In genomic region chr9:55236235-55237165, GRCm38 (mm10) we compare ENCODE assay signal across 21 mouse cellular contexts. TPM values are rescaled to one million over a fixed set of nuclear protein-coding genes. Genes with fewer than 3 reads are reported as not detected.
DNase-seq lines count a peak whose midpoint lies in the region; ATAC-seq and TF ChIP-seq lines count a peak whose summit lies in the region.
"Had no signal": no experiment of that assay in that cellular context is flagged by ENCODE, and none has a peak within 500 bp of the region (broad histone marks: within the 10 kb centered on the region; RNA-seq: fewer than 3 reads in every experiment).

No protein-coding gene starts in this region.

- peaks cover 3% of the 10 kb centered on the region; the same call in 1 of the 2 replicates for H3K4me1 ChIP-seq in liver, postnatal 0 days (ENCODE audit: insufficient read depth)
- no peaks in the 10 kb centered on the region for H3K4me1 ChIP-seq in liver, embryonic 11.5 days (replicated peaks; ENCODE audit: control insufficient read depth, insufficient read depth, low read length)
- H3K4me1 ChIP-seq in small intestine, adult 2 months (ENCODE audit: control insufficient read depth, insufficient read depth, insufficient read length, low read length): peaks cover 8% of the 10 kb centered on the region; the same call in 1 of the 2 replicates
- H3K4me1 ChIP-seq: embryonic facial prominence, embryonic 13.5 days; forebrain, embryonic 13.5 days; heart, embryonic 13.5 days; hindbrain, embryonic 15.5 days had no signal

- 0 out of 2 replicates have a peak, but pooled peaks cover 2% of the 10 kb centered on the region for H3K9me3 ChIP-seq in liver, postnatal 0 days (ENCODE audit: low read length)
- H3K9me3 ChIP-seq in liver, embryonic 11.5 days (ENCODE audit: control insufficient read depth, low read length): 0 out of 2 replicates have a peak, but pooled peaks cover 2% of the 10 kb centered on the region
- H3K9me3 ChIP-seq: embryonic facial prominence, embryonic 13.5 days; forebrain, embryonic 13.5 days; G1E; heart, embryonic 13.5 days; hindbrain, embryonic 15.5 days had no signal

- no peak for TF ChIP-seq EP300 in liver, postnatal 0 days (IDR thresholded peaks at IDR 0.05; ENCODE audit: low read depth)

- peak; percentile 84 for ATAC-seq in liver, postnatal 0 days
- no peak for ATAC-seq in liver, embryonic 11.5 days (replicated peaks; ENCODE audit: low FRiP score)
- ATAC-seq: activated CD4-positive, CD25-positive, alpha-beta regulatory T cell, adult 4 months; CD4-positive, CD25-positive, alpha-beta regulatory T cell, adult 4 months; forebrain, embryonic 13.5 days; forebrain, postnatal 0 days had no signal

- H3K4me3 ChIP-seq in liver, postnatal 0 days (ENCODE audit: low read depth, low read length): no peak overlapping the region
- H3K4me3 ChIP-seq in liver, embryonic 11.5 days (ENCODE audit: low read depth, low read length): no peak overlapping the region
- no peak overlapping the region for H3K4me3 ChIP-seq in small intestine, adult 2 months (ENCODE audit: low read depth, low read length)
- H3K4me3 ChIP-seq: embryonic facial prominence, embryonic 13.5 days; forebrain, embryonic 13.5 days; heart, embryonic 13.5 days; hindbrain, embryonic 15.5 days had no signal

- peak overlapping the region; percentile 29; the same call in 1 of the 2 replicates for H3K27ac ChIP-seq in liver, postnatal 0 days (ENCODE audit: low read depth)
- no peak overlapping the region for H3K27ac ChIP-seq in liver, embryonic 11.5 days (ENCODE audit: low read depth, low read length)
- H3K27ac ChIP-seq in small intestine, adult 2 months (ENCODE audit: insufficient read depth, low read depth, low read length): peak overlapping the region; percentile 3
- H3K27ac ChIP-seq: embryonic facial prominence, embryonic 13.5 days; forebrain, embryonic 13.5 days; heart, embryonic 13.5 days; hindbrain, embryonic 15.5 days had no signal

- peak; percentile 14 to 50 for DNase-seq in kidney, adult 8-10 months
- no peak for DNase-seq in kidney, postnatal 10 days
- no peak for DNase-seq in liver, postnatal 0 days
- DNase-seq in liver, embryonic 11.5 days (ENCODE audit: low spot score): no peak
- DNase-seq in urinary bladder, adult 2 months (ENCODE audit: low spot score): no peak
- DNase-seq: adrenal gland, postnatal 25 days; B cell, adult 2 months; cerebellum, adult 18-20 months; cerebellum, adult 9-11 months; cerebellum, postnatal 36 days; forebrain, postnatal 0 days; gastrocnemius, postnatal 14 days; heart, postnatal 36 days had no signal

- no peak for TF ChIP-seq CTCF in liver, postnatal 0 days (IDR thresholded peaks at IDR 0.05; ENCODE audit: low read depth)
- TF ChIP-seq CTCF in small intestine, adult 2 months (IDR thresholded peaks at IDR 0.05; ENCODE audit: extremely low read depth, insufficient read length, insufficient replicate concordance, low read depth, low read length): no peak

- no peak for TF ChIP-seq POLR2A in small intestine, adult 2 months (IDR thresholded peaks at IDR 0.05; ENCODE audit: low read depth, low read length)

- no peaks in the 10 kb centered on the region for H3K27me3 ChIP-seq in liver, postnatal 0 days (ENCODE audit: insufficient read depth, low read length)
- 0 out of 2 replicates have a peak, but pooled peaks cover under 1% of the 10 kb centered on the region for H3K27me3 ChIP-seq in liver, embryonic 11.5 days (replicated peaks; ENCODE audit: control insufficient read depth, insufficient read depth, low read length)
- no peaks in the 10 kb centered on the region for H3K27me3 ChIP-seq in small intestine, adult 2 months (ENCODE audit: control insufficient read depth, insufficient read depth, low read length)
- H3K27me3 ChIP-seq: embryonic facial prominence, embryonic 13.5 days; forebrain, embryonic 13.5 days; heart, embryonic 13.5 days; hindbrain, embryonic 15.5 days had no signal

- no peak overlapping the region for H3K9ac ChIP-seq in liver, postnatal 0 days (replicated peaks)
- no peak overlapping the region for H3K9ac ChIP-seq in liver, embryonic 11.5 days (ENCODE audit: low read depth, low read length)
- H3K9ac ChIP-seq: embryonic facial prominence, embryonic 13.5 days; forebrain, embryonic 13.5 days; forebrain, postnatal 0 days; heart, embryonic 13.5 days; hindbrain, embryonic 15.5 days had no signal

- H3K36me3 ChIP-seq in liver, postnatal 0 days (replicated peaks; ENCODE audit: insufficient read depth, low read length): peaks cover 3% of the 10 kb centered on the region
- H3K36me3 ChIP-seq in liver, embryonic 11.5 days (ENCODE audit: control insufficient read depth, insufficient read depth, low read length): no peaks in the 10 kb centered on the region
- no peaks in the 10 kb centered on the region for H3K36me3 ChIP-seq in small intestine, adult 2 months (ENCODE audit: control insufficient read depth, insufficient read depth, low read length)
- H3K36me3 ChIP-seq: embryonic facial prominence, embryonic 13.5 days; G1E; heart, embryonic 13.5 days; hindbrain, embryonic 15.5 days had no signal

- 53% methylated on average over 13 of the region's 13 CpGs for WGBS in liver, postnatal 0 days (ENCODE audit: insufficient replicate concordance)
- WGBS in liver, embryonic 11.5 days: 57% methylated on average over 13 of the region's 13 CpGs
- 45% methylated on average over 13 of the region's 13 CpGs for WGBS in small intestine, adult 2 months

- H3K4me2 ChIP-seq in liver, postnatal 0 days (ENCODE audit: low read depth, low read length): no peak overlapping the region
- H3K4me2 ChIP-seq in liver, embryonic 11.5 days: no peak overlapping the region
- H3K4me2 ChIP-seq: embryonic facial prominence, embryonic 13.5 days; forebrain, embryonic 13.5 days; heart, embryonic 13.5 days; hindbrain, embryonic 15.5 days had no signal

RNA-seq across cellular contexts. Expression of gene Fbxo22, which starts 27.8 kb away (rescaled TPM):
- 23.1 and 25.0 TPM in 2 replicates for polyA plus RNA-seq in liver, postnatal 0 days (2015; fragmentation: Nextera tagmentation; extraction: Ambion mirVana)
- 52.0 and 57.9 TPM in 2 replicates for polyA plus RNA-seq in liver, embryonic 11.5 days (2014; fragmentation: Nextera tagmentation; extraction: Ambion mirVana)
- polyA plus RNA-seq in small intestine, adult 2 months (2012; rRNA removed): 5.9 and 10.2 TPM in 2 replicates
- 30.0 and 32.5 TPM in 2 replicates for polyA plus RNA-seq in urinary bladder, adult 2 months (2012; rRNA removed)

Comparison
In these comparisons a context has a peak if more than half of its experiments do, and no peak if none do; other contexts are left out.
1. DNase-seq: peak in kidney, adult 8-10 months (2 of 2); none in kidney, postnatal 10 days (single experiment), liver, postnatal 0 days (single experiment), liver, embryonic 11.5 days (single experiment) and urinary bladder, adult 2 months (single experiment).